Mouse (Mus musculus) left cerebral cortex, postnatal 4 days (tissue): Measurements from ENCODE around the gene Elp6. TPM values are rescaled to one million over a fixed set of nuclear protein-coding genes. Genes with fewer than 3 reads are reported as not detected.

ENCODE experiments used
- DNase-seq: peaks from one replicate; pipeline ENCODE4 v3.0.0-alpha.2; 2022
- intact Hi-C: fragments of 180-260 bp; cut with DNase I; formaldehyde crosslinking; loops from one replicate; pipeline ENCODE4 v1.15.1; 2025
- total RNA-seq, 2 experiments: library from RNA; stranded (reverse); gene quantifications; 2 replicates each; pipeline ENCODE4 v1.2.3; 2021

Elp6 gene
- total RNA-seq, result 10 to 100 TPM; 12.5 to 19.3 TPM

DNA sequence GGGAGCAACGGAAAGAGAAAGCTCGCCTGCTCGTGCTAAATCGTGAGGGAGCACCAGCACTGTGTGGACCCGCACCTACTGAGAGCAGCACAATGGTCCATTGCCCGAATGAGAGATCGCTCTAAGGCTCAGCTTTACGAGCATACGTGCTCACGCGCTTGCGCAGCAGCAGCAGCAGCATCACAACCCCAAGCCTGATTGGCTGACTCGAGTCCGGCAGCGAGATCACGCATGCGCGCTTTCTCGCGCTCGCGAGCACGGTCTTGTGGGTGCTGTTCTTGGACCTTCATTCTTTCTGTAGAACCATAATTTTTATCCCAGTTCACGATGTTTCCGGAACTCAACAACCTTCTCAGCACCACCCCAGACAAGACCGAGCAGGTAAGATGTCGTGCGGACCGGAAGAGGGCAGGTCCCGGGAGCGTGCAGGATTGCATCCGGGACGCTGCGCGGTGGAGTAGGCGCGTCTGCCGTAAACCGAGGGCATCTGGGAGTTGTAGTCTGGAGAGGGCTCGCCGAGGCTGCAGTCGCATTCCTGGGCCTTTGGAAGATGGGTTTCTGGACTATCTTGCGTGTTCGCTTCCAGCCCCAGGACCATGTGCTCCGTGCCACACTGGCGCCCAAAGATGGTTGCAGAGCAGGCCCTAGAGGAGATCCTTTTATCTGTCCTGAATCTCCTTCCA is at the start of gene Elp6:
Elp6 (plus strand) TSS at position 205 of the 683 bp plus-strand sequence.
- intact Hi-C loops, result no loop called here

DNA sequence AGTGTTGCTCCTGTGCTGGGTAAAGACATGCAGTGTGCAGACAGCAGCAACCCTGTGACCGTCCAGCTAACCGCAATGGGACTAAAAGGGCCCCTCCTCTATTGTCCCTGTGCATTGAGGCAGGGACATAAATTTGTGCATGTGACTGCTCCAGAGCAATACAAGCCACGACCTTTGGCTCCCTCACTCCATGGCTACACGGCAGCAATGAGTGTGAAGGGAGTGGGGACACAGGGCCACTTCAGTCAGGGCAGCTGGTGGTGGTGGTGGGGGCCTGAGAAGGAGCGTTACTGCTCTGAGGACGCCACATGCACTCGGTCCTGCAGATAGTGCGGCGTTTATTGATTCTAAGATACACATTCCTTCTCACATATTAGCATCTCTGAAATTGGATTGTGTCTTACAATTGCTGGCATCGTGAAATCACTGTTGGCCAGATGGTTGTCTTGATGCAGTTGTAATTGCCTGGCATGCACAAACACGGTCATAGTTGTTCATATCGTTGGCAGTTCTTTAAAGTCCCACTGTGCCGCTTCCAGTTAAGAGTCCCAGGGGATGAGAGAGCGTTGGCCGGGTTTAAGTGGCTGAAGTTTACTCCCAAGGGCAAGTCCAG is 49.5 kb upstream of the Elp6 start:
- peak; percentile 46 for DNase-seq
- intact Hi-C loops, result no loop called here

More for the DNA sequence above, at the start of gene Elp6:
- DNase-seq, result peak; percentile 90

DNA sequence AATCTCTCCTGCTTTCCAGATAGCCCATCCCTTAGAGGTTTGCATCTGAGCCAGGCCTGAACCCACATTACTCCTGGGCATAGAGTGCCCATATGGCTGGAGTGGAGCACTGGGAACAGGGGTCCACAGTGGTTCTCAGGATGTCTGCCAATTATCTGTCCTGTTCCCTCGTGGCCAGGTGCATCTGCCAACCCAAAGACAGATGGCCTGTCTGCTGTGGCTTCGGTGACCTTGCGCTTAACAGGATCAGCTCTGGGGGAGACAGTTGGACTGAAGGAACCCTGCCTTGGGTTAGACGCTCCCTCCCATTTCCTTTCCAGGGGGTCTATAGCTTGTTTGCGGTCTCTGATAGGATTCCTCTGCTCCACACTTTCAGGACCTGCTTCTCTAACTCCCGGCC is 46.3 kb upstream of the Elp6 start:
- intact Hi-C loops, result no loop called here
- peak; percentile 73 for DNase-seq

- intact Hi-C loops, result no loop called here
- no peak for DNase-seq
Measured at GRCm38 (mm10) chr9:110259118-110259517, 45.9 kb upstream of the Elp6 start.

DNA sequence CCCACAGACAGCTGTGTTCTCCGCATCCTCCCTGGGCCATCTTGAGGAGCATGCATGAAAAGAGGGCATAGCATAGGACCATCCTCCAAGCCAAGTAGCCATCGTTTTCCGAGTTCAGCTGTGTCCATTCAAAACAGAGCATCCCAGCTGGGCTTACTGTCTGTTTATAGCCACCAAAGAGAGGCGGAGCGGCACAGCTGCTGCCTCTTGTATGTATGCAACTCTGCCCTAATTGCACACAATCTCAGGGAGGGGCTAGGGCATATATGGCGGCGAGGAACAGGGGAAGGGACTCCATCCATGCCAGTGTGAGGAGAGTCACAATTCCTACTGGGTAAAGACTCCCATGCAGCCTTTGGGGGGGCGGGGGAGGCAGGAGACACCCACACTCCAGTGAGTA is 41.8 kb upstream of the Elp6 start:
- intact Hi-C loops, result no loop called here
- no peak for DNase-seq

DNA sequence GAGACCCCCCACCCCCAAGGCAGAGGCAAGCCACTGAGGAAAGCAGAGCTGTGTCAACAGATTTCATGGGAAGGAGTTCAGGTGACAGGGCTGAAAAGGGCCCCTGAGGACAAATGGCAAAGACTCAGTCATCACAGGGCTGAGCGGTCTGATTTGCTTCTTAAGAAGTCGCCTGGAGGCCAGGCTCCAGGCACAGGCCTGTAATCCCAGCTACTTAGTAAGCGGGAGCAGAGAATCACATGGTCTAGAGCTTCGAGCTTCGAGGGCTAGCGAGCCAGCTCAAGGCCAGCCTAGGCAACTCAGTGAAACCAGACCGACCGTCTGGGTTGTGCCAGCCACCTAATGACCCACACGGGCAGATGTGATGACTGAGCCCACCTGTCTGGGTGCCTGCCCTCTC is 40.0 kb upstream of the Elp6 start:
- intact Hi-C loops, result no loop called here
- no peak for DNase-seq

GRCm38 (mm10) chr9:110268416-110268815 is 36.6 kb upstream of the Elp6 start:
- no peak for DNase-seq
- intact Hi-C loops, result no loop called here

DNA sequence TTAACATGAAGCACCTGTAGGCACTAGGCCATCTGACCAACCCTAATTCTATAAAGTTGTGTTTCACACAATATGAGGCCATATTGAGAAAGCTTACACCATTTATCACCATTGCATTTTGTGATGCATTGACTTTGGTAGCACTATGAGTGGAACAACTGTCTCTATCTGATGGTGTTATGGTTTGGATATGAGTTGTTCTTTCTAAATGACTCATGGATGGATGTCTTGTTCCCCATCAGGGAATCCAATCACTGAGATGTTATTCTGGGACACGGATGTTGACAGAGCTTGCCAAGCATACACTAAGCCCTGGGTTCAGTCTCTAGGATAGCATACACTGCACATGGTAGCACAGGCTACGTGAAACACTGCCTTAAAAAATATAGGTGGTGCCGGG is 32.6 kb upstream of the Elp6 start:
- intact Hi-C loops, result no loop called here
- no peak for DNase-seq

DNA sequence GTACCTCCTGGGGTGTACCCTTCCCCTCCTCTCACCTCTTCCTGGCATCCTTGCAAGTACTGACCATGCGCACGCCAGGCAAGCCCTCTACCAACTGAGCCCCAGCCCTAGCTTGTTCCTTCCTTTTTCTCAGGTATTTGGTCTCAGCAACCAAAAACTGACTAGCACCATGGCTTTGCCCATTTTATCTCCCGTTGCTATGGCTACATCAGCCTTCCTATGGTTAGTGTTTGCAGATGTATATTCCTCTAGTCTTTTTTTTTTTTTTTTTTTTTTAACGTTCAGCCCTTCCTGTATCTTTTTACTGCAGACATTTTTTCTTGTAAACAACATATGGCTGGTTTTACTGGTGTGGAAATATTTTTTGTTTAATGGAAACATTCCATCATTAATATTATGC is 31.5 kb upstream of the Elp6 start:
- intact Hi-C loops, result no loop called here
- no peak for DNase-seq

DNA sequence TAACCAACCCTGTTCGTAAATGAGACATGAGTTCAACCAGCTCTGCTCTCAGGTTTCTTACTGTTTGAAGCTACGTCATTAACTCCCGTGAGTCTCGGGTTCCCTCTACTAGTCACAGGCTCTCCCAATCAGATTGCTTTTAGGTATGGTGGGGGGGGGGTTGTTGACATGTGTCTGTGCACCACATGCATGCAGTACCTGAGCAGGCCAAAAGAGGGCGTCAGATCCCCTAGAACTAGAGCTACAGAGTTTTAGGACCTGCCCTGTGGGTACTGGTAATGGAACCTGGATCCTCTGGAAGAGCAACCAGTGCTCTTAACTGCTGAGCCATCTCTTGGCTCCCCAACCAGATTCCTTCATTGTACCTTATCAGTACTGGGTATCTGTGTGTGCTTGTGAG is 29.1 kb upstream of the Elp6 start:
- no peak for DNase-seq
- intact Hi-C loops, result no loop called here

DNA sequence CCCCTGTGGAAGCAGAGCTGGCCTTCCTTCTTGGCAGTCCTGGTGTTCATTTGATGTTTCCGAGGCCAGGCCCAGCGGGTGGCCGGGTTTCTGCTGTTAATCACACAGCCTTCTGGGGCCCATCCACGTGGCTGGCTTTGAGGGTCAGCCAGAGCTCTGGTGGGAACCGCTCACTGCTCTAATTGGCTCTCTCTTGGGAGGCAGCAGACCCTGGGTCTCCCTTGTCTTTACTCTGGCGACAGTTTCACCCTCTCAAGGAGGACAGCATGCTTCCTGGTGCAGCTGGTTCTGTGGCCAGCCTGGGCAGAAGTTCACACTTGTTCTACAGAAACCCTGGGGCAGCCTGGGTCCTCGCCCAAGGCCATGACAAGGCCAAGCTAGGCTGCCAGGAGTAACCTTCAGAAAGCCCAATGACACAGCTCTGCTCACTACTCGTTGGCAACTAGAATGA is 27.5 kb upstream of the Elp6 start:
- peak; percentile 55 for DNase-seq
- intact Hi-C loops, result no loop called here

- DNase-seq, result no peak
- intact Hi-C loops, result no loop called here
Measured at GRCm38 (mm10) chr9:110284075-110284697, 20.8 kb upstream of the Elp6 start.

- peak; percentile 81 for DNase-seq
- intact Hi-C loops, result loop anchor here (5.0 kb wide), 1 partner anchor 40 kb away; no protein-coding TSS in a partner anchor
Measured at GRCm38 (mm10) chr9:110287321-110287924, 17.6 kb upstream of the Elp6 start.

- peak; percentile 66 for DNase-seq
- intact Hi-C loops, result no loop called here
Measured at GRCm38 (mm10) chr9:110293254-110293718, 11.7 kb upstream of the Elp6 start.

GRCm38 (mm10) chr9:110293873-110294415 is 11.0 kb upstream of the Elp6 start:
- intact Hi-C loops, result no loop called here
- no peak for DNase-seq

- DNase-seq, result no peak
- intact Hi-C loops, result no loop called here
Measured at GRCm38 (mm10) chr9:110294786-110295185, 10.2 kb upstream of the Elp6 start.

- intact Hi-C loops, result no loop called here
- peak; percentile 81 for DNase-seq
Measured at GRCm38 (mm10) chr9:110296867-110297627, 7.9 kb upstream of the Elp6 start.

DNA sequence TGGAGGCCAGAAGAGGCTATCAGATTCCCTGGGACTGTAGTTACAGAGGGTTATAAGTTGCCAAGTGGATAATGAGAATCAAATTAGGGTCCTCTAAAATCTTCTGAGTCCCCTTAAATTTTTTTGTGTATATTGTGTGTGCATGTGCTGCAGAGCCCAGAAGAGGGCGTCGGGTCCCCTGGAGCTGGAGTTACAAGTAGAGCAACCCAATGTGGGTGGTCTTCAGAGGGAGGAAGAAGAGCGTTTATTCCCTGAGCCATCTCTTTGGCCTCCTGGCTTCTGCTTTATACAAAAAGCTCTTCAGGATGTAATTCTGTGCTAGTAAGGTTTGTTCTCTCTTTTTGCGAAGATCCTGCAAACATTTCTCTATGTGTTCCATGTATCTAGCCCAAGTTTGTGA is 457 bp upstream of the Elp6 start:
- intact Hi-C loops, result no loop called here
- peak; percentile 55 for DNase-seq

DNA sequence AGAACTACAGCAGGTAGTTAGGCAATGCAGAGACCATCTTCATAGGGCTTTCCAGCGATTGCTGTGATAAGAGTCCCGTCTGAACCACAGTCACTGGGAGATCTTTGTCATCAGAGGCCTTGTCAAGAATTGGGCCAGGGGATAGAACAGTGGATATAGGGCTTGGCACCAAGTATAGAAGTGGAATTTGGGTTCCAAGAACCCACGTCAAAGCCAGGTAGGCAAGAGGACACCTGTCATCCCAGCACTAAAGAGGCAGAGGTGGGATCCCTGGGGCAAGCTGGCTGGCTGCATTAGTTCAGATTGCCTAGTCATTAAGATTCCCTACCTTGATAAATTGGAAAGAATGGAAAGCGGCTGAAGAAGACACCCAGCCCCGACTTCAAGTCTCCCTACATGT is 1.4 kb downstream of the Elp6 start:
- intact Hi-C loops, result no loop called here
- DNase-seq, result no peak

DNA sequence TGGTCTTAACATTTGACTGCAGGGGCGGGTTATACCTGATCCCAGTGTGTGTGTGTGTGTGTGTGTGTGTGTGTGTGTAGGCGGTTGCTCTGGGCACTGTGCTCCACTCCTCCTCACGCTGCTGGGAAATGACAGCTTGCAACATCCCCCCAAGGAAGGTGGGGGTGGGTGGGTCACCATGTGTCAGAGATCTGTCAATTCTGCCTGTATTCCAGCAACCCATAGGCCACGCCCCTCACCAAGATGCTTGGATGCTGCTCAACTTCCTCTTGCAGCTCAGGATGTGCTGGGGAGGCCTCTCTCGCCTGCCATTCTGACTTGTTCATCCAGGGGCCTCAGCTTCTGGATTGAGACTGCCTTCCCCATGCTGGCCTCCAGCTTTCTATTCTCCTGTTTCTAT is 9.7 kb downstream of the Elp6 start:
- peak; percentile 75 for DNase-seq
- intact Hi-C loops, result no loop called here
